Mouse (Mus musculus) erythroblast, embryonic 14.5 days (primary cell): ENCODE results near the gene Sh3kbp1.

Source experiments
- GATA1 ChIP-seq: IDR thresholded peaks from 2 replicates; pipeline ENCODE4 v1.6.1; 2012; ENCODE audit warnings: low read length, inconsistent platforms, mixed read lengths
- TAL1 ChIP-seq: IDR thresholded peaks from 3 replicates; pipeline ENCODE4 v1.6.1; 2012; ENCODE audit warnings: low read length, inconsistent platforms, mixed read lengths

DNA sequence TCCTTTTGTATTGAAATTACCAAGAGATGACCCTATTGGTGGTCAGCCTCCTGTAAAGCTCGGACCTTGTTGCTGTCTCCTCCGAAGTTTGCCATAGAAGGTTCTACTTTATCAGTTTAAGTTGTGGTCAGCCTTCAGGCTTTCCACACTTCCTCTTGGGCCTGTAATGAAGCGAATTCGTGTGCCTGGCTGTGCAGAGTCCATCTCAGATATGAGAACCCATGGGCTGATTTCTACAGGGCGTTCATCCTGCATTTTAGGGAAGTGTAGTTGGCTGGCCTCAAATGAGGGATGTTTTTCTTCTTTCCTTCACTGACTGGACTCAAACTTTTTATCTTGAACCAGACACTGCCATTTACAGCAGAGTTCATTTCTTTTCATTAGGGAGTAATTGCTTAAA lies 20.5 kb downstream of the Sh3kbp1 start:
- TF ChIP-seq GATA1 = no peak
- no peak for TF ChIP-seq TAL1
